Mouse (Mus musculus): ENCODE data around the gene Rpl12. TPM values are rescaled to one million over a fixed set of nuclear protein-coding genes. Genes with fewer than 3 reads are reported as not detected.

Rpl12 gene
- total RNA-seq, 2 experiments from 2014 or later, result 101 to 110 TPM

- DNase-seq (ENCODE audit: extremely low spot score in 1 of 2, low spot score in 1 of 2), result peak in 1 of 2 experiments; percentile 58
These were observed 21.9 kb upstream of the Rpl12 start for GRCm38 (mm10) chr2:32939418-32939817.

GRCm38 (mm10) chr2:32940483-32940882 lies 20.9 kb upstream of the Rpl12 start:
- DNase-seq (ENCODE audit: extremely low spot score in 1 of 2, low spot score in 1 of 2), result no peak

- no peak for DNase-seq (ENCODE audit: extremely low spot score in 1 of 2, low spot score in 1 of 2)
These were observed 13.9 kb upstream of the Rpl12 start for GRCm38 (mm10) chr2:32947454-32947853.

GRCm38 (mm10) chr2:32954581-32954980 lies 6.8 kb upstream of the Rpl12 start:
- DNase-seq (ENCODE audit: extremely low spot score in 1 of 2, low spot score in 1 of 2), result no peak

- peak in 1 of 2 experiments; percentile 50 for DNase-seq (ENCODE audit: extremely low spot score in 1 of 2, low spot score in 1 of 2)
These were observed 4.0 kb upstream of the Rpl12 start for GRCm38 (mm10) chr2:32957344-32957743.

GRCm38 (mm10) chr2:32960273-32960672 lies 1.1 kb upstream of the Rpl12 start:
- no peak for DNase-seq (ENCODE audit: extremely low spot score in 1 of 2, low spot score in 1 of 2)

- peak in 1 of 2 experiments; percentile 26 for DNase-seq (ENCODE audit: extremely low spot score in 1 of 2, low spot score in 1 of 2)
These were observed 909 bp downstream of the Rpl12 start for GRCm38 (mm10) chr2:32962062-32962874.

GRCm38 (mm10) chr2:32962875-32963220 lies 1.5 kb downstream of the Rpl12 start:
- no peak for DNase-seq (ENCODE audit: extremely low spot score in 1 of 2, low spot score in 1 of 2)

GRCm38 (mm10) chr2:32963544-32963943 lies 2.2 kb downstream of the Rpl12 start:
- no peak for DNase-seq (ENCODE audit: extremely low spot score in 1 of 2, low spot score in 1 of 2)

GRCm38 (mm10) chr2:32963981-32964380 lies 2.6 kb downstream of the Rpl12 start:
- no peak for DNase-seq (ENCODE audit: extremely low spot score in 1 of 2, low spot score in 1 of 2)

GRCm38 (mm10) chr2:32964659-32965457 lies 3.5 kb downstream of the Rpl12 start:
- DNase-seq (ENCODE audit: extremely low spot score in 1 of 2, low spot score in 1 of 2), result no peak

GRCm38 (mm10) chr2:32965511-32966183 lies 4.3 kb downstream of the Rpl12 start:
- DNase-seq (ENCODE audit: extremely low spot score in 1 of 2, low spot score in 1 of 2), result no peak

- no peak for DNase-seq (ENCODE audit: extremely low spot score in 1 of 2, low spot score in 1 of 2)
These were observed 4.9 kb downstream of the Rpl12 start for GRCm38 (mm10) chr2:32966184-32966688.

GRCm38 (mm10) chr2:32966689-32967631 lies 5.6 kb downstream of the Rpl12 start:
- DNase-seq (ENCODE audit: extremely low spot score in 1 of 2, low spot score in 1 of 2), result peak; percentile 75 to 85

- DNase-seq (ENCODE audit: extremely low spot score in 1 of 2, low spot score in 1 of 2), result no peak
These were observed 6.8 kb downstream of the Rpl12 start for GRCm38 (mm10) chr2:32968024-32968614.

GRCm38 (mm10) chr2:32969326-32969725 lies 8.0 kb downstream of the Rpl12 start:
- DNase-seq (ENCODE audit: extremely low spot score in 1 of 2, low spot score in 1 of 2), result no peak

- DNase-seq (ENCODE audit: extremely low spot score in 1 of 2, low spot score in 1 of 2), result no peak
These were observed 9.9 kb downstream of the Rpl12 start for GRCm38 (mm10) chr2:32971235-32971634.

- no peak for DNase-seq (ENCODE audit: extremely low spot score in 1 of 2, low spot score in 1 of 2)
These were observed 12.9 kb downstream of the Rpl12 start for GRCm38 (mm10) chr2:32974216-32974615.

GRCm38 (mm10) chr2:32977114-32977513 lies 15.8 kb downstream of the Rpl12 start:
- no peak for DNase-seq (ENCODE audit: extremely low spot score in 1 of 2, low spot score in 1 of 2)
